Mouse (Mus musculus): Measurements from ENCODE around the gene Zfp951. TPM values are rescaled to one million over a fixed set of nuclear protein-coding genes. Genes with fewer than 3 reads are reported as not detected.
A peak's percentile ranks its signal among the peaks of the same experiment; 100 is the strongest.
"Not testable (repeated sequence)": the region's sequence is repeated elsewhere in the genome, so short reads cannot be mapped to it uniquely, and the experiment has no call there.

Zfp951 gene
- polyA plus RNA-seq (2016; fragmentation: Nextera tagmentation; extraction: Ambion mirVana): 1.3 and 1.7 TPM in 2 replicates

DNA sequence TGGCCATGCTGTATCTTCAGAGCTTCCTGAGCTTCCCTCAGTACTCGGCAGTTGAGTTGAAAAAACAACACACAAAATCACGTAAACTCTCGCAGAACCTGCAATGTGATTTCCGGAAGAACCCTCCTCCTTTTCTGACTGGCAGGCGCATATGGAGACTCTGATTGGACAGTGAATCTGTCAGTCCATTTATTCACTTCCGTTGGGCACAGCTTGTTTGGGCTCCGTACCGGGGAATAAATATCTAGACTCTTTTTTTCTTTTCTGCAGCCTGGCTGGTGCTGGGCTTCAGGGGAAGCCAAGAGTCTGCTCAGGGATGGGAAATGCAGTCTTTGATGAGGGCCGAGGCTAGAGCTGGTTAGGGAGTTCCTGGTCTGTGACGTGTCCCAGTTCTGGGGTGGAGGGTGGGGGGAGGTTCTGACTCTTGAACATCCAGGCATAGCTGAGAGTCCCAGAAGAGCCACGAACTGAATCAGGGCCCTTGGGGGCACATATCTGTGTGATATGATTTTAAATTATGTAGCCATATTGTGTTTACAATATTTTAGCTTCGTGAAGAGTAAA is at the start of gene Zfp951:
Gene Zfp951, minus strand, starts transcription at position 109 of the 564 bp plus-strand sequence.
- not testable (repeated sequence) for H3K27me3 ChIP-seq (replicated peaks); H3K36me3 ChIP-seq; H3K27ac ChIP-seq; H3K9me3 ChIP-seq (replicated peaks); H3K4me1 ChIP-seq; H3K9ac ChIP-seq
- H3K4me3 ChIP-seq: peak within 1 kb of the TSS; percentile 40
- WGBS (ENCODE audit: insufficient replicate concordance): 23% methylated on average over 11 of the region's 12 CpGs
- H3K4me2 ChIP-seq: peak within 1 kb of the TSS; percentile 38
- ATAC-seq: peak; percentile 94

DNA sequence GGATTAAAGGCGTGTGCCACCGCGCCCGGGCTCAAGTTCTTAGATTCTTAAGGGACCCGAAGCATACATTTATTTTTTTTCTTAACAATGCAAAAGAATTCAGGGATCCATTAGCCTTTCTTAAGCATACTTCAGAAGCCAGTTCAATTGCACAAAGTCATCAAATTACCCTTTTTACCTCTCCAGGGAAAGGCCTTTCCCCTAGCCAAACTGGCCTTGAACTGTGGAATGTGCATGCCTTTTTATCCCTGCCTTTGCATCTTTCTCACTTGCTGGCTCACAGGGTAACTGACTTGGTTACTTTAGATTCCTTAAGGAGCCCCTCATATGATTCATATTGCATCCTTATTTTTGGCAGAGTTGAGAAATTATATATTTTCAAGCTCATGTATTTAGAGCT is 46.7 kb upstream of the Zfp951 start:
- not testable (repeated sequence) for H3K27me3 ChIP-seq (replicated peaks); H3K9ac ChIP-seq; H3K4me2 ChIP-seq; H3K27ac ChIP-seq; H3K9me3 ChIP-seq (replicated peaks); H3K4me1 ChIP-seq; ATAC-seq; H3K36me3 ChIP-seq; H3K4me3 ChIP-seq
- 69% methylated on average over 5 of the region's 5 CpGs for WGBS (ENCODE audit: insufficient replicate concordance)

DNA sequence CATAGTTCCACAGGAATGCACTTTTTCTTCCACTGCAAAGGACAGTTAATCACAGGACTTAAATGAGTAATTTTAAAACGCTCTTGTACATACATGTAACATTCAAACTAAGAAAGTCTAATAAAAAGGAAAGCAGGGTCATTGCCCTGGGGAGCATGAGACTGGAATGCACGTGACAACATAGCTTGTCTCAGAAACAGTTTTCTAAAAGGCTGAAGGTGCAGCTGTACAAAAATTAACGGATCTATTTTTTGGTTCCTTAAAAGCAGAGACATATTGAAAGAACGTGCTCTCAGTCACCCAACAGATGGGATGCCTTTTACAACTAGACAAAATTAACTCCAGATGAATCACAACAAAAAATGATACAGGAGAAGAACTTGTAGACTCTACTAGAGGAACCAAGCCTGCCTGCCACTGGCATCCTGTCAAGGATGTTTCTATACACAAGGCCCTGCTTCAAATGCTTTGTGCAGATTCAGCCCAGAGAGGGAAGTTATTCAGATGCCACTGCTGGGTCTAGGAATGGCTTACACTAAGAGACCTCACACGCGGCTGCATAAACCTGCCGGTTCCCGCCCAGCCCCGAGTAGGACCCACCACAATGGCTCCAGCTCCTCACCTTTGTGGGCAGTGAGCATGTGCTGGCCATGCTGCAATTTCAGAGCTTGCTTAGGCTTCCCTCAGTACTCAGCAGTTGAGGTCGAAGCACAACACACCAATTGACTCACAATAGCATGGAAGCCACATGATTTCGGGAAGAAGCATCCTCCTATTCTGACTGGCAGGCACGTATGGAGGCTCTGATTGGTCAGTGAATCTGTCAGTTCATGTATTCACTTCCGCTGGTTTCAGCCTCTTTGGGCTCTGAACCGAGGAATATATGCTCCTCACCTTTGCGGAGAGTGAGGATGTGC is 567 bp downstream of the Zfp951 start:
- not testable (repeated sequence) for H3K36me3 ChIP-seq; H3K9ac ChIP-seq; H3K27ac ChIP-seq; H3K9me3 ChIP-seq (replicated peaks); H3K4me1 ChIP-seq; H3K27me3 ChIP-seq (replicated peaks)
- Histone ChIP-seq H3K4me2 (peak overlapping the region; percentile 38), H3K4me3 (peak overlapping the region; percentile 40)
- ATAC-seq: peak; percentile 84
- WGBS (ENCODE audit: insufficient replicate concordance): 28% methylated on average over 10 of the region's 15 CpGs

DNA sequence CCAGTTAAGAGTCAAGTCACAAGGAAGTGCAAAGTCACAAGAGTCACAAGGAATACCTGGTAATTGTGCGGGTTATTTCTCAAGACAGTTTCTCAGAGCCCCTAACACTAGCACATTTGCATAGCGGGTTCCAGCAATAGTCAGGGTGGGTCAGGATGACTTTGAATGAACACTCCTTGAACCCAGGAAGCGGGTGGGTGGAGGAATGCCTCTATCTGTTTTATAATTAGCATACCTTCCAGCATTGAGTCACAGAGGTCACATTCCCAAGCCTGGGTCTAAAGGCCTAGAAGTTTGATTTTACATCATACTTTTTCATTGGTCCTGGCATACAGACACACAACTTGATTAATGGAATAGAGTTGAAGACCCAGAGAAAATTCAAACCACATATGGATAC is 5.3 kb downstream of the Zfp951 start:
- not testable (repeated sequence) for H3K27ac ChIP-seq; ATAC-seq; H3K36me3 ChIP-seq; H3K4me1 ChIP-seq; H3K4me2 ChIP-seq; H3K27me3 ChIP-seq (replicated peaks); H3K4me3 ChIP-seq; H3K9me3 ChIP-seq (replicated peaks); H3K9ac ChIP-seq
- WGBS (ENCODE audit: insufficient replicate concordance): 60% methylated on average over 3 of the region's 3 CpGs

DNA sequence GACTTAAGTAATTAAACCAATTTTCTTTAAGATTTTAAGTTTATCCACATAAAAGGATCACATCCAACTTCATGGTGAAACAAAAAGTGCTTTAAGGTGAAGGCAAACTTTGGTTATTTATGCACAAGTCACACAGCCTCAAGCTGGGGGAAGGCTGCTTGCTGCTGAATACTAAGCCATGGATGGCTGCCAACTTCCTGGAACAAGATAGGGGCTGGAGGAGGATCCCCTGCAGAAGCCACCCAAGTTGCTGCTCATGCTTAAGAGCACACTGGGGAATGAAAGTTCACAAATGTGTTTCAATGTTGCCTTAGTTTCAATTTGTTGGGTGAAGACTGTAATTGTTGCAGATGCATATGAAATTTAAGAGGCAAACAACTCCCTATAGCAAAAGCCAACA is 26.5 kb downstream of the Zfp951 start:
- no peaks in the 10 kb centered on the region for H3K4me1 ChIP-seq
- H3K27ac ChIP-seq: no peak overlapping the region
- ATAC-seq: no peak
- H3K27me3 ChIP-seq (replicated peaks): no peaks in the 10 kb centered on the region
- H3K4me3 ChIP-seq: no peak overlapping the region
- no peak overlapping the region for H3K4me2 ChIP-seq
- peaks cover 36% of the 10 kb centered on the region for H3K9me3 ChIP-seq (replicated peaks)
- no peaks in the 10 kb centered on the region for H3K36me3 ChIP-seq
- no peak overlapping the region for H3K9ac ChIP-seq

DNA sequence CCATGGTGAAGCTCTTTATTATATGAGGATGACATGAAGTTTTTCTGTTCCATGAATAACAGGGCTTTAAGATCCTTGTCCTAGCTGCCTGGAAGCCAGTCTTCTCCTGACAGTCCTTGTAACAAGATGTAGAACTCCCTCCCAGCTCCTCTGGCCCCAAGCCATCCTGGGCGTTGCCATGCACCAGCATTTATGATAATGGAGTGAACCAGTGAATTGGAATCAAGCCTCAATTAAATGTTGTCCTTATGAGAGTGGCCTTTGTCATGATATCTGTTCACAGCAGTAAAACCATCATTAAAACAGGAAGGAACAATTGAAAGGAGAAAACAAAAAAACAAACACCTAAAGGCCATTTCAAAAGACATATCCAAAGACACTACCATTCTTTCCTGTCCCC is 30.3 kb downstream of the Zfp951 start:
- Histone ChIP-seq H3K36me3 (0 out of 2 replicates have a peak, but pooled peaks cover 4% of the 10 kb centered on the region), H3K4me3 (no peak overlapping the region), H3K27ac (no peak overlapping the region), H3K4me2 (no peak overlapping the region), H3K9me3 (replicated peaks) (peaks cover 53% of the 10 kb centered on the region), H3K4me1 (no peaks in the 10 kb centered on the region), H3K9ac (no peak overlapping the region), H3K27me3 (replicated peaks) (no peaks in the 10 kb centered on the region)
- WGBS (ENCODE audit: insufficient replicate concordance): 36% methylated on average over 1 of the region's 1 CpGs
- no peak for ATAC-seq

DNA sequence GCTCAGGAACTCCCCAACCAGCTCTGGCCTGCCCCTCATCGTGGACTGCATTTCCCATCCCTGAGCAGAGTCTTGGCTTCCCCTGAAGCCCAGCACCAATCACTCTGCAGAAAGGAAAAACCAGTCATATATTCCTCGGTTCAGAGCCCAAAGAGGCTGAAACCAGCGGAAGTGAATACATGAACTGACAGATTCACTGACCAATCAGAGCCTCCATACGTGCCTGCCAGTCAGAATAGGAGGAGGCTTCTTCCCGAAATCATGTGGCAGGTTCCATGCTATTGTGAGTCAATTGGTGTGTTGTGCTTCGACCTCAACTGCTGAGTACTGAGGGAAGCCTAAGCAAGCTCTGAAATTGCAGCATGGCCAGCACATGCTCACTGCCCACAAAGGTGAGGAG is 89.7 kb downstream of the Zfp951 start:
- not testable (repeated sequence) for H3K4me3 ChIP-seq; H3K4me1 ChIP-seq; H3K36me3 ChIP-seq; H3K4me2 ChIP-seq; H3K9ac ChIP-seq; H3K27ac ChIP-seq; ATAC-seq; H3K9me3 ChIP-seq (replicated peaks); H3K27me3 ChIP-seq (replicated peaks)
- WGBS (ENCODE audit: insufficient replicate concordance): 56% methylated on average over 6 of the region's 6 CpGs

Other genes starting within 250 kb of the Zfp951 start
- 2.2 and 2.3 TPM in 2 replicates for gene Abcg3, start 122.6 kb upstream of the Zfp951 start, polyA plus RNA-seq (2016; fragmentation: Nextera tagmentation; extraction: Ambion mirVana)